Mouse (Mus musculus): ENCODE data around the gene Myg1.

DNA sequence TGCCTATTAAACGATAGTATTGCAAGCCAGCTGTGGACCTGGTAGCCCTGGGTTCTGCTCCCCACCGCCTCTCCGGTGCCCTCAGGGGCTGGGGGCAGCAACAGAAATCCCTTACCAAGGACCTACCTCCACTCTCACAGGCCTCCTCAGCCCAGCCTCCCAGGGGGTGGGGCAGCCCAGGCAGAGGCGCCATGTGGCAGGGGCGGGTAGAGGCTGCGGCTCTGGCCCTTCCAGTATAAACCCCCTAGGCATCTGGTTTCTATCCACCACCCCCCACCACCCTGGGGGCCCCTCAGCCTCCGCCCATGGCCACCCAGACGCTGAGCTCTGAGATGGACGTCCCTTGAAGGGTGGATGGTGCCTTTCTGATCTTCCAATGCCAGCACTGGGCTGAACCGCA is 39.2 kb downstream of the Myg1 start:
- TF ChIP-seq CEBPB (IDR thresholded peaks at IDR 0.05; ENCODE audit: insufficient read depth, poor library complexity, severe bottlenecking) (no peak), POLR2A (IDR thresholded peaks at IDR 0.05; ENCODE audit: insufficient read length, low read depth) (no peak), MYOG (IDR thresholded peaks at IDR 0.05; ENCODE audit: control insufficient read depth in 1 of 3, insufficient read depth in 1 of 3, insufficient read length in 2 of 3, low read depth in 2 of 3) (no peak), USF1 (IDR thresholded peaks at IDR 0.05; ENCODE audit: low read depth) (no peak), E2F4 (IDR thresholded peaks at IDR 0.05; ENCODE audit: insufficient read depth) (no peak), TCF3 (IDR thresholded peaks at IDR 0.05; ENCODE audit: insufficient read length, low read depth) (no peak)

Data from myocyte (in vitro differentiated cells).